Mouse (Mus musculus): ENCODE measurements at regions not wholly inside any gene's neighbourhood (a gene's known extent, or its start where the extent isn't known, plus 50 kb on each side); places are given as distances from the start of the nearest gene placed in this dataset.

- no peak for TF ChIP-seq CTCF (IDR thresholded peaks at IDR 0.05; ENCODE audit: borderline replicate concordance, insufficient read depth, low read length)
- H3K27ac ChIP-seq (ENCODE audit: insufficient read depth, low read length), result no peak overlapping the region
- no peak overlapping the region for H3K4me3 ChIP-seq (ENCODE audit: insufficient read depth, low read length)
- H3K4me1 ChIP-seq (ENCODE audit: control insufficient read depth, insufficient read depth, low read length), result peaks cover 7% of the 10 kb centered on the region
Observed at GRCm38 (mm10) chr3:65478215-65478614, 50.0 kb upstream of the Tiparp start.

DNA sequence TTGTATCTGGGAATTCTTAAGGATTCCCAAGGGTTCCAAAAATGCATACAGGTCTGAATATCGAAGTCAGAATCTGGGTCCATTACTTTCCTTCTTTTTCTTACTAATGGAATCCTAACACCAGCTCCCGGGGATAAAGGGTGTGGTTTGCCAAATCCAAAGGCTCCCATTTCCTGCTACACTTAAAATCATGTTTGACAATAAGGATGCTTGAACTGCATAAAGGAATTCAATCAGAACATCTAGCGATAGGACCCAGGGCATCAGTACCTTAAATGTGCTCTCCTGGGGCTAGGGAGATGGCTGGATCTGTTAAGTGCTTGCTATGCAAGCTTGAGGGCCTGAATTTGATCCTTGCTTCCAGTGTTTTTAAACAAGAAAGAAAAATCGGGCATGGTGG lies 51.1 kb upstream of the Tiparp start:
- Histone ChIP-seq H3K27ac (ENCODE audit: insufficient read depth, low read length) (no peak overlapping the region), H3K4me3 (ENCODE audit: insufficient read depth, low read length) (no peak overlapping the region), H3K4me1 (ENCODE audit: control insufficient read depth, insufficient read depth, low read length) (peaks cover 4% of the 10 kb centered on the region; the same call in 1 of the 2 replicates)
- TF ChIP-seq POLR2A (IDR thresholded peaks at IDR 0.05; ENCODE audit: low read depth, low read length), result no peak
- no peak for TF ChIP-seq CTCF (IDR thresholded peaks at IDR 0.05; ENCODE audit: borderline replicate concordance, insufficient read depth, low read length)

DNA sequence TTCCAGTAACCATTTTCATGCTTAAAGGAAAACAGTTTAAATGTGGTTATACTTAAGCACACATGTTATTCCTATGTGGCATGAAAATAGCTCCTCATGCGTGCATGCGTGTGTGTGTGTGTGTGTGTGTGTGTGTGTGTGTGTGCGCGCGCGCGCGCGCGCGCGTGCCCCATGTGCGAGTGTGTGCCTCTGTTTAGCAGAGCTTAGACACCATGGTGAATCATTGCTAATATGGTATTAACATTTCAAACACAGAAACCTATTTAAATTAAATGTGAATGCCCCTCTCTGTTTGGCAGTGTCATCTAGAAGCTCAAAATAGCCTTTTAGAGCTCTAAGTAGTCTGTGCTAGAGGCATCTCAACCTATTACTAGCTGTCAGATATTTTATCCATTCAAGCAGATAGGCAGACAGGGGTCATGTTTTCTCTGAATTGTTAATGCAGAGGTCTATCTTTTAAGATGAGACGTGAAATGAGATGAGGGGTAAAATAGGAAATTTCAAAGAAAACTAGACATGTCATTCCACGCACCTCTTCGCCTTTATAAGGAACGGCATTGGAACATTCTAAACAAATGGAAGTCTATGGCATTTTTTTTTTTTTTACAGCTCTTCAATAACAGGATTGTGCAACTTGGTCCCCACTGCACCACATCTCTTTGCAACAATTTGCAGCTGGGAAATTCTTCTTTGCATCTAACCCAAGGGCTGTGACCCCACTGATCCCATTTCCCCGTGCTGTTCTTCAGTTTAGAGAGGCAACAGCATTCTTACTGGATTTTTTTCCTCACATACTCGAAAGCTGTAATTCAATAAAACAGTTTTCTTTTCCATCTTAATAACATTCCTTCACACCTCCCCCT lies 51.9 kb upstream of the Tiparp start:
- no peak overlapping the region for H3K4me3 ChIP-seq (ENCODE audit: insufficient read depth, low read length)
- TF ChIP-seq POLR2A (IDR thresholded peaks at IDR 0.05; ENCODE audit: low read depth, low read length), result no peak
- no peak for TF ChIP-seq CTCF (IDR thresholded peaks at IDR 0.05; ENCODE audit: borderline replicate concordance, insufficient read depth, low read length)

GRCm38 (mm10) chr3:65474585-65474984 lies 53.6 kb upstream of the Tiparp start:
- no peak overlapping the region for H3K27ac ChIP-seq (ENCODE audit: insufficient read depth, low read length)
- no peak overlapping the region for H3K4me3 ChIP-seq (ENCODE audit: insufficient read depth, low read length)
- peaks cover 3% of the 10 kb centered on the region; the same call in 1 of the 2 replicates for H3K4me1 ChIP-seq (ENCODE audit: control insufficient read depth, insufficient read depth, low read length)
- no peak for TF ChIP-seq CTCF (IDR thresholded peaks at IDR 0.05; ENCODE audit: borderline replicate concordance, insufficient read depth, low read length)
- no peak for TF ChIP-seq POLR2A (IDR thresholded peaks at IDR 0.05; ENCODE audit: low read depth, low read length)

More for the DNA sequence above, 51.9 kb upstream of the Tiparp start:
- peaks cover 3% of the 10 kb centered on the region; the same call in 1 of the 2 replicates for H3K4me1 ChIP-seq (ENCODE audit: control insufficient read depth, insufficient read depth, low read length)
- no peak overlapping the region for H3K27ac ChIP-seq (ENCODE audit: insufficient read depth, low read length)

DNA sequence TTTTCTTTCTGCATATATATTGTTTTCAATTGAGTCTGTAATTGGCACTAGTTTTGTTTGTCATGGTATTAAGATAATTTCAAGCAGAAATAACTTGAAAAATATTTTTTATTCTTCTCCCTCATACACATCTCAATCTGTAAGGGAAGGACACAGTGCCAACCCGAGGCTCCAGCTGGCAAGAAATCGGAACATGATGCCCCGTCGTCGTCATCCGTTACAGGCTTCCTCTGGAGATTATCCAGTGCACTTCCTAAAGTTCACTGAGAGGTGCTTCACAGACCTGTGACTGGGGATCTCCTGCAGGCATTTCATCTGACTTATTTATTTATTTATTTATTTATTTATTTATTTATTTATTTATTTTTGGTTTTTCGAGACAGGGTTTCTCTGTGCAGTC lies 56.4 kb upstream of the Tiparp start:
- Histone ChIP-seq H3K27ac (ENCODE audit: insufficient read depth, low read length) (no peak overlapping the region), H3K4me3 (ENCODE audit: insufficient read depth, low read length) (no peak overlapping the region)
- TF ChIP-seq CTCF (IDR thresholded peaks at IDR 0.05; ENCODE audit: borderline replicate concordance, insufficient read depth, low read length) (no peak), POLR2A (IDR thresholded peaks at IDR 0.05; ENCODE audit: low read depth, low read length) (no peak)

DNA sequence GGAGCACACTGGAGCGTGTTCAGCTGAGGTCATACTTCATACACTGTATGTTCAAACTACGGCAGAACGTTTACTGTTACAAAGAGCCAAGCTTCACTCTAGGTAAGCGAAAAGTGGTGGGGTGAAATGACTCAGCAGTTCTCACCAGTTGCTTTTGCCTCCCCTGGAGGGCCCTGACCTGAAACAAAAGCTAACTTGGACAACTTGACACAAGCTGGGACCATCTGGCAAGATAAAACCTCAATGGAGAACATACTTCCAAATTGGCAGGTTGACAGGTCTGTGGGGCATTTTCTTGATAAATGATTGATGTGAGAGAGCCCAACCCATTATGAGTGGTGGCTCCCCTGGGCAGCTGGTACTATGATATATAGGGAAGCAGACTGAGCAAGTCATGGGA lies 59.0 kb upstream of the Tiparp start:
- TF ChIP-seq CTCF (IDR thresholded peaks at IDR 0.05; ENCODE audit: borderline replicate concordance, insufficient read depth, low read length) (no peak), POLR2A (IDR thresholded peaks at IDR 0.05; ENCODE audit: low read depth, low read length) (no peak)
- no peaks in the 10 kb centered on the region for H3K4me1 ChIP-seq (ENCODE audit: control insufficient read depth, insufficient read depth, low read length)
- H3K27ac ChIP-seq (ENCODE audit: insufficient read depth, low read length), result peak overlapping the region; percentile 58
- H3K4me3 ChIP-seq (ENCODE audit: insufficient read depth, low read length), result no peak overlapping the region

More for the DNA sequence above, 56.4 kb upstream of the Tiparp start:
- no peaks in the 10 kb centered on the region for H3K4me1 ChIP-seq (ENCODE audit: control insufficient read depth, insufficient read depth, low read length)

GRCm38 (mm10) chr3:65464769-65465168 lies 63.4 kb upstream of the Tiparp start:
- Histone ChIP-seq H3K4me1 (ENCODE audit: control insufficient read depth, insufficient read depth, low read length) (no peaks in the 10 kb centered on the region), H3K27ac (ENCODE audit: insufficient read depth, low read length) (no peak overlapping the region), H3K4me3 (ENCODE audit: insufficient read depth, low read length) (no peak overlapping the region)
- no peak for TF ChIP-seq CTCF (IDR thresholded peaks at IDR 0.05; ENCODE audit: borderline replicate concordance, insufficient read depth, low read length)
- no peak for TF ChIP-seq POLR2A (IDR thresholded peaks at IDR 0.05; ENCODE audit: low read depth, low read length)

- no peak overlapping the region for H3K4me3 ChIP-seq (ENCODE audit: insufficient read depth, low read length)
- TF ChIP-seq POLR2A (IDR thresholded peaks at IDR 0.05; ENCODE audit: low read depth, low read length), result no peak
- TF ChIP-seq CTCF (IDR thresholded peaks at IDR 0.05; ENCODE audit: borderline replicate concordance, insufficient read depth, low read length), result no peak
- 0 out of 2 replicates have a peak, but pooled peaks cover 2% of the 10 kb centered on the region for H3K4me1 ChIP-seq (ENCODE audit: control insufficient read depth, insufficient read depth, low read length)
- no peak overlapping the region for H3K27ac ChIP-seq (ENCODE audit: insufficient read depth, low read length)
Observed at GRCm38 (mm10) chr3:65460936-65461335, 67.3 kb upstream of the Tiparp start.

DNA sequence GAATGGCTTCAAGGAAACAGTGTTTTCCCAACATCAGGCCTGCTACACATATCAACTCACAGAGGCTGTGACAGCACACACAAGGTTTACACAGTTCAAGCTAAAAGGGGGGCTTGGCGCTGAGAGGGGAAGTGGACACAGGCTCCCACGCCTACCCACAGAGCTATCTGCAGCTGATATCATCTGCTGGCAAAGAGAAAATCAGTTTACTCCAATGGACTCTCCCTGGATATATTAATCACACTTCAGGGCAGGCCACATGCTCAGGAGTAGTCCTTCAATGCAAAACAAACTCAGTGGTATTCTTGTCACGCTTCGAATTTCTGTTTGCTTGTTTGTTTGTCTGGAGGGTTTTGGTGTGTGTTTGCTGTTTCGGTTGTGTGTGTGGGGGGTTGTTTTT lies 67.3 kb upstream of the Ssr3 start:
- TF ChIP-seq POLR2A (IDR thresholded peaks at IDR 0.05; ENCODE audit: low read depth, low read length) (no peak), CTCF (IDR thresholded peaks at IDR 0.05; ENCODE audit: borderline replicate concordance, insufficient read depth, low read length) (no peak)
- Histone ChIP-seq H3K27ac (ENCODE audit: insufficient read depth, low read length) (no peak overlapping the region), H3K4me3 (ENCODE audit: insufficient read depth, low read length) (no peak overlapping the region), H3K4me1 (ENCODE audit: control insufficient read depth, insufficient read depth, low read length) (0 out of 2 replicates have a peak, but pooled peaks cover 2% of the 10 kb centered on the region)

GRCm38 (mm10) chr3:65457931-65458330 lies 65.5 kb upstream of the Ssr3 start:
- TF ChIP-seq CTCF (IDR thresholded peaks at IDR 0.05; ENCODE audit: borderline replicate concordance, insufficient read depth, low read length) (no peak), POLR2A (IDR thresholded peaks at IDR 0.05; ENCODE audit: low read depth, low read length) (no peak)

More at GRCm38 (mm10) chr3:65457931-65458330, 65.5 kb upstream of the Ssr3 start:
- Histone ChIP-seq H3K27ac (ENCODE audit: insufficient read depth, low read length) (peak overlapping the region; percentile 78), H3K4me3 (ENCODE audit: insufficient read depth, low read length) (no peak overlapping the region), H3K4me1 (ENCODE audit: control insufficient read depth, insufficient read depth, low read length) (0 out of 2 replicates have a peak, but pooled peaks cover 2% of the 10 kb centered on the region)
